Mouse (Mus musculus) lung, postnatal 4 days (tissue): Measurements from ENCODE around the gene Cacna1i.

Experiments
- DNase-seq, 2 experiments: peaks; one replicate each; pipeline ENCODE4 v3.0.0; 2021

The Cacna1i gene

DNA sequence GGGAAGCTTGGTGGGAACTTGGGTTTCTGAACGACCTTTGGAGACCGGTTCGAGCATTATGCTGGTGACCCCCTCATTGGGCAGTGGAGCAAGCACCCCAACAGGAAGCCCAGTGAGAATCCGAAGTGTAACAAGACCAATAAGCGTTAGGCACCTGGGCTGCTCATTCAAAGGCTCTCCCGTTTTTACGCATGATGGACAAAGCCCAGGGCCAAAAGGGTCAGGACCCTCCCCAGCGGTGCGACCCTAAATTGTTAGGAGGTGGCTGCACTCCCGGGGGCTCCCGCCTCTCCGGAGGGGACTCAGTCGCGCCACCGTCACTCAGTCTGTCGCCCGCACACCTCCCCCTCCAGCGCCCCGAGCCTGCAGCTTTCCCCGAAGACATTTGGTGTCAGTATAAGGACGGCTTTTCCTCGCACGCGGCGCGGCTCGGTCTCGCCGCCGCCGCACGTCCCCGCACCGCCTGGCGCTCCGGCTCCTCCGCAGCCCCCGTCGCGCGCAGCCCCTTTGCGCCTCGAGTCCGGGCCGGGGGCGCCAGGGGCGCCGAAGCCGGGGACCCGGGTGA is at the start of gene Cacna1i:
Cacna1i (plus strand) TSS at position 388 of the 565 bp plus-strand sequence.
- DNase-seq: no peak

- no peak for DNase-seq
These were observed 38.9 kb upstream of the Cacna1i start for GRCm38 (mm10) chr15:80248135-80248534.

DNA sequence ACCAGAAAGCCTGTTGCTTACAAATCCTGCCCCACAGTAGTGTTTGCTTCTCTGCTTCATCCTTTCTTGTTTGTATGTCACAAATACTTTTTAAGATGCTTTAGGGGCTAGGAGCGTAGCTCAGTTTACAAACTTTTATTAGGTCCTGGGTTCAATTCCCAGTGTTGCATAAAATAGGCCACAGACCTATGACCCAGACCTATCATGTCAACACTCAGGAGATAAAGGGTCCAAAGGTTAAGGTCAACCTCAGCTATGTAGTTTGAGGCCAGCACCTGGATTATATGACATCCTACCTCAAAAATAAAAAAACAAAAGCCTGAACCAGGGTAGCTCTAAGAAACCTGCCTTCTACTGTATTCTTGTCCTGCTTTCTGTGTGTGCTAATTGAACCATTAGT is 38.4 kb upstream of the Cacna1i start:
- DNase-seq: no peak

- DNase-seq: no peak
These were observed 37.4 kb upstream of the Cacna1i start for GRCm38 (mm10) chr15:80249672-80250071.

DNA sequence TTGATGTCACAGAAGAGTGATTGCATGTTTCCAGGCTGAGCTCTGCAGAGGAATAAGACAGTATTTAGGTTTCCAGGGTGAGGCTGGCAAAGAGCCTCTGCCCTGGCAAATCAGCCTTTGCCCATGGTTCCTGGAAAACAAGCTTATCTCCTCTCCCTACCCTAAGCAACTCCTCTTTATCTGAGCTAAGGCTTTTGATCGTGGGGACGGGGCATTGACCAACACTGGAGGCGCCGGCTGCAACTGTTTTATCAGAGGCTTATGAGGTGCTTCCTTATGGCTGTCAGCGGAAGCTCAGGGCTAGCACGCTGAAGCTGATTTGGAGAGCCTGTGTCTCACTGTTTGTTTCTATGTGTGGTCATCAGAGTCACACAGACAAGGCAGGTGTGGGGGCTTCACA is 36.5 kb upstream of the Cacna1i start:
- DNase-seq: no peak

- no peak for DNase-seq
These were observed 33.5 kb upstream of the Cacna1i start for GRCm38 (mm10) chr15:80253530-80253929.

DNA sequence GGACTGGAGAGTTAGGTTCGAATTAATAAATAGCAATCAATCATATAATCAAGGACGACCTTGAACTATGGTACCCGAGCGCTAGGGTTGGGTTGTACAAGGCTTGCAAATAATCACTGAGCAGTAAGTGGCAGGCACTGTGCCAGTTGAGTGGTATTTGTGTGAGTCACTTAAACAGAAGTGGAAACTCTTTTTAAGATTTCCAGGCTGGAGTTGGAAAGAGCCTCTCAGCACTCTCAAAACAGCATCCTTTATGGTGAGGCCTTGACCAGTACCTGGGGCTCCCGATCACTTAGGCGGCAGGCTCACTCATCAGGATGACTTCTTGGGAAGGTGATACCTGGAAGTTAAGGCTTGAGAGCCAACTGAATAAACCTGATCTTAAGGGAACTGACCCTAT is 32.8 kb upstream of the Cacna1i start:
- peak; percentile 49 to 52 for DNase-seq

DNA sequence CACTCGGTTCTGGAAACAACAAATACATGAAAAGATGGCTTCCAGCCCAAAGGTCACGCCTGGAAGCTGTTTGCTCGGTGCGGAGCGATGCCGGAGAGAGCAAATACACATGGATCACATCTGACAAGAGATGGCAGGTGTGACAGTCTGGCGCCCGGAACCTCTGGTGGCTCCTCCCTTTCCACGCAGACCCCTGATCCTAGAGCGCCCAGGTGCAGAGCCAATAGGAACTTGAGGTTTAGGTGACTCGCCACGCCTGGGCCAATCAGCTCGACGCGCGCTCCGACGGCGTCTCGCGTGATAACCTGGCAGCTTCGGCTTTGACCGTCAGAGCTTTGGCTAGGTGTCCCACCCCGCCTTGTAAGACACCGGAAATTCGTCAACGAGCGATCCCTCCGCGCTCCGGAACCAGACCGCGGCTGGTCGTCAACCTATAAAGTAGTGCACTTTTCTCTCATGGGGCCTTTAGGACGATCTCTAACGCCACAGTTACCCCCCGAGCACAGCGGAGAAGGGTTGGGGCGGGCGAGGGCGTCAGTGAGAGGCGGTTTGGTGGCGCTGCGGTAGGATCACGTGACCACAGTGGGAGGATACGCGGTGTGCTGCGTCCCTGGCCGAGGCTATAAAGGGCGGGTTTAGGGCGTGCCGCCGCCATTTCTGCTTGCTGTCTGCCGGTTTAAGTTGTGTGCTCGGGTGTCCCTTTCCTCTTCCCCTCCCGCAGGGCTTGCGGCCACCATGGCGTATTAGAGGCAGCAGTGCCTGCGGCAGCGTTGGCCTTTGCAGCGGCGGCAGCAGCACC is 32.0 kb upstream of the Cacna1i start, which contains the start of gene Atf4:
Atf4 (plus strand) TSS at position 338 of the 799 bp plus-strand sequence.
- DNase-seq: peak; percentile 97 to 99

GRCm38 (mm10) chr15:80255646-80256121 is 31.4 kb upstream of the Cacna1i start:
- peak; percentile 90 to 93 for DNase-seq

DNA sequence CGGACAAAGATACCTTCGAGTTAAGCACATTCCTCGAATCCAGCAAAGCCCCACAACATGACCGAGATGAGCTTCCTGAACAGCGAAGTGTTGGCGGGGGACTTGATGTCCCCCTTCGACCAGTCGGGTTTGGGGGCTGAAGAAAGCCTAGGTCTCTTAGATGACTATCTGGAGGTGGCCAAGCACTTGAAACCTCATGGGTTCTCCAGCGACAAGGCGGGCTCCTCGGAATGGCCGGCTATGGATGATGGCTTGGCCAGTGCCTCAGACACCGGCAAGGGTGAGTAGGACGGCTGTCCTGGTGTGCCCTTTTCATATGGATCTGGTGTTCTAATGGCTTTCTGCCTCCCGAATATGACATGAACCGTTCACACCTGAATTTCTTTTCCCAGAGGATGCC is 30.8 kb upstream of the Cacna1i start:
- DNase-seq: no peak

- no peak for DNase-seq
These were observed 30.1 kb upstream of the Cacna1i start for GRCm38 (mm10) chr15:80256656-80257601.

- no peak for DNase-seq
These were observed 29.3 kb upstream of the Cacna1i start for GRCm38 (mm10) chr15:80257602-80258239.

DNA sequence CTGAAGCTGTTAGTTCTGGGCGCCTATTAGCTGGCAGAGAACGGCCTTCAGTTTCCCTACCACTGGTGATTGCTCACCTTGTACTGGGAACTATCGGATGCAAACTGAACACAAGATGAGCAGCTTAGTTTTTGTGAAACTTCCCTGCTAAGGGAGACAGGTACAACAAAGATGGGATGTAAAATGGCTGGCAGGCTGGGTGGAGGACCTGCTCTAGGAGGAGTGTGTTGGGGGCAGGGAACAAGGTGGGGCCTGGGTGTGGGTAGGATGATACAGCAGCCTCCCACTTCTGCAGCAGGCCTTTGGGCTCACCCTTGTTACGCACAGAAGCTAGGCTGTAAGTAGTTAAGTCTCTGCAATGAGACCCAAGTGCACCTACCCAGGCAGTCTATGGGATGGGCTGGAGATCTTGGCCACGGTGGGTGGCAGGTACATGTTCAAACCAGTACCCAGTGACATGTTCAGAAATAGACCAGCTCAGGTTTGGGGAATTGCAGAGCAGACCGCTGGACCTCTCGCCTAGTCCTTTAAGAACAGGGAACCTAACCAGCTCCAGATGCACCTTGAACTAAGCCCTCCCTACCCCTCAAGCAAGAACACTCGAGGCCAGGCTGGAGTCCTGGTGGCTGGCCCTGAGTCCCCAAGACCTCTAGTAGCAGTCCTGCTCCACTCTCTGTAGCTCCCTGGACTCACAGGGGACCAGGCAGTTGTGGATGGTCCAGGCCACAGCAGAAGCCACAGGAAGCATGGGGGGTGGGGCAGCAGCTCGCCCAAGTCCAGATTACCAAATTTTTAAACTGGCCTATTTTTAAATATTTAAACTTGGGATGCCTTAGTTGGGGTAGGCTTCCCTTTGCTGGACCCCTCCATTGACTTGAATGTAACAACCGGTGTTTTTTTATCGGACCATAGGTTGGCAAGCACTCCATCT is 28.5 kb upstream of the Cacna1i start:
- no peak for DNase-seq

GRCm38 (mm10) chr15:80259406-80260045 is 27.5 kb upstream of the Cacna1i start:
- no peak for DNase-seq

GRCm38 (mm10) chr15:80260677-80261076 is 26.4 kb upstream of the Cacna1i start:
- DNase-seq: peak; percentile 83 to 89

- DNase-seq: no peak
These were observed 25.9 kb upstream of the Cacna1i start for GRCm38 (mm10) chr15:80261100-80261499.

GRCm38 (mm10) chr15:80263610-80264575 is 23.1 kb upstream of the Cacna1i start, which contains the start of gene Rps19bp1:
Gene Rps19bp1 (minus strand): TSS chr15:80264315.
- DNase-seq: peak; percentile 93 to 94

DNA sequence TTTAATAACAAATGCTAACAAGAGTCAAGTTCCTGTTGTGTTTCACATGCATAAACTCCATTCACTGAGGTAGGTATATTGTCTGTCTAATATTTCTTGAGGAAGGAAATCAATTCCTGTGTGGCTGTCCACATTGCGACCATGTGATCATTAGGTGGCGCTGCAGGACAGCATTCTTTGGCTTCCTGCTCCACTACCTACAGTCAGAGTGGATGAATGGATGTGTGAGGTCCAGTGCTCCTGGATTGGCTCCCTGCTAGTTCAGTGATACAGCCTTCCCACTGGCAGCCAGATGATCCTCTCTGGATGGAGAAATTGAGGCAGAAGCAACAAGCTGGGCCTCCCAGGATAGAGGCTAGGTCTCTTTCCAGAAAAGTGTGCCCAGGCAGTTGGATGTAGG is 20.8 kb upstream of the Cacna1i start:
- DNase-seq: peak; percentile 64 to 80

- DNase-seq: no peak
These were observed 15.1 kb upstream of the Cacna1i start for GRCm38 (mm10) chr15:80271858-80272396.
